Mouse (Mus musculus) layer of hippocampus, postnatal 10 days (tissue): Measurements from ENCODE around the gene Qars. TPM values are rescaled to one million over a fixed set of nuclear protein-coding genes. Genes with fewer than 3 reads are reported as not detected.

Experiments used
- DNase-seq, 2 experiments: peaks; one replicate each; pipeline ENCODE4 v3.0.0; 2021; ENCODE audit warnings: low spot score in 2 of 2
- total RNA-seq, 2 experiments: library from RNA; stranded (reverse); gene quantifications; 2 replicates each; pipeline ENCODE4 v1.2.3; 2021

The Qars gene
- total RNA-seq, 2 experiments from 2014 or later: 95.3 to 97.3 TPM

DNA sequence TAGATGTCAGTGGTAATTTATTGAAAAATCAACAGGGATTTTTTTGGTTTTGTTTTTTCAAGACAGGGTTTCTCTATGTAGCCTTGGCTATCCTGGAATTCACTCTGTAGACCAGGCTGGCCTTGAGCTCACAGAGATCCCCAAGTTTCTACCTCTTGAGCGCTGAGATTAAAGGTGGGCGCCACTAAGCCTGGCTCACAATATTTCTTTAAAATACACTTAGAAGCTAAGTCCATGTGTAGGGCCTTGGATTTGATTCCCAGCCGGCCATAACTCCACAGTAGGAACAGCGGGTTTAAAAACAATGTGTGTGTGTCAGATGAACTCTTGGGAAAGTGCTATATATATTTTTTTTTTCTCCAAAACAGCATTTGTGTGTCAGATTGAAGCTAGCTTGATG is 15.8 kb downstream of the Qars start:
- DNase-seq: no peak

GRCm38 (mm10) chr9:108525400-108525799 is 17.9 kb downstream of the Qars start:
- no peak for DNase-seq

DNA sequence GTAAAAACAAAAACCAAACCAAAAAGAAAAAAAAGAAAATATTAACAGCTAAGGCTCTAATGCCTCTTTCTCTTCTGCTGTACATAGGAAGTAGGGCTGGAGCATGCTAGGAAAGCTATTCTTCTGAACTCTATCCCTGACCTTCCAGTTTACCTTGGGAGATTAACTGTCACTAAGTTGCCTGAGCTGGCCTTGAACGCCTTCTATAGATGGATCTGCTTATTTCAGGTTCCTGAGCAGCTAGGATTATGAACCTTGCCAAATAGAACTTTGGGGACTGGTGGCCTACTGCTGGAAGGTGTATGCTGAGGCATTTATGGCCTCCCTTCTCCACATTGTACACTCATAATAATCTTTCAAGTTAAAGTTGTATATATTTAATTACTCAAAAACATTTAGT is 23.4 kb downstream of the Qars start:
- no peak for DNase-seq

- DNase-seq: no peak
Observed at GRCm38 (mm10) chr9:108531496-108531895, 24.0 kb downstream of the Qars start.

GRCm38 (mm10) chr9:108540846-108541245 is 33.3 kb downstream of the Qars start:
- no peak for DNase-seq

GRCm38 (mm10) chr9:108545986-108546385 is 38.5 kb downstream of the Qars start:
- no peak for DNase-seq

DNA sequence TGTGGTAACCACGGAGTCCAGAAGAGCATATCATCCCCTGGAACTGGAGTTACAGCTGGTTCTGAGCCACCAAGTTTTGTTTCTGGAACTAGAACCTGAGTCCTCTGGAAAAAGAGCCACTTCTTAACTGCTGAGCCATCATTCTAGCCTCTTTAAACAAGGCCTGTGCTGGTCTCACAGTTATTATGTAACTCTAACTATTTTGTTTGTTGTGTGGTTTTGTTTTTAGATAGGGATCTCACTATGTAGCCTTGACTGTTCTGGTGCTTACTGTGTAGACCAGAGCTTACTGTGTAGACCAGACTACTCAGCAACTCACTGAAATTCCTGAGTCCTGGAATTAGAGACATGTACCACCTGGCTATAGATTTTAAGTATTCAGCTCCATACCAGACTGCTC is 39.4 kb downstream of the Qars start:
- DNase-seq: no peak

DNA sequence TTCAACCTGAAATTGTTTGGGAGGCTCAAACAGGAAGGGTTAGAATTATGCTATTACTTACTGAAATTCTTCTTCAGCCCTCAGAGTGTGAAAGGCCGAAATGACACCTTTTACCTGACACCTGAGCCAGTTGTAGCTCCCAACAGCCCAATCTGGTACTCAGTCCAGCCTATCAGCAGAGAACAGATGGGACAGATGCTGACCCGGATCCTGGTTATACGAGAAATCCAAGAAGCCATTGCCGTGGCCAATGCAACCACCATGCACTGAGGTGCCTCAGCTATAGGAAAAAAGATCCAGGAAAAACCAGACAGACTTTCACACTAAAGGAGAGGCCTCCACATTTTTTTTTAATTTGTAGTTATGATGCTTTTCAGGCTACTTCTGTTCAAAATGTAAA is 51.7 kb downstream of the Qars start:
- no peak for DNase-seq

GRCm38 (mm10) chr9:108560227-108560841 is 52.8 kb downstream of the Qars start, which contains the start of gene Impdh2:
Impdh2 (plus strand) TSS chr9:108560286.
- DNase-seq: peak; percentile 91 to 94

DNA sequence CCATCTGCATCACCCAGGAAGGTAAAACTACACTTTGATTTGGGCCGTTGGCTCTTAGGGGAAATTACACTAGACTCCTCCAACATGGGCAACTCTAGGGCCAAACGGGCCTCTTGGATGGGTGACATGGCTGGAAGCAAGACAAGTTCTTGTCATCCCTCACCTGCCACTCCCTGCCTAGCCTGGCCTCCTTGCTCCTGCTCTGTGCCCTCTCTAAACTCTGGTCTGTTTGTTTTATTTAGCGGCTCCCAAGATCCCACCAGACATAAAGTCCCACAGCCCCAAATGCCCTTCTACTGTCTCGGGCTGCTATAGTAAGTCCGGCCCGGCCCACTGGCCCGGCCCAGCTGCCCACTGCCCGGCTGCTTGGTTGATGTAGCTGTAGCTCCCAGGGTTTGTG is 56.2 kb downstream of the Qars start:
- no peak for DNase-seq

DNA sequence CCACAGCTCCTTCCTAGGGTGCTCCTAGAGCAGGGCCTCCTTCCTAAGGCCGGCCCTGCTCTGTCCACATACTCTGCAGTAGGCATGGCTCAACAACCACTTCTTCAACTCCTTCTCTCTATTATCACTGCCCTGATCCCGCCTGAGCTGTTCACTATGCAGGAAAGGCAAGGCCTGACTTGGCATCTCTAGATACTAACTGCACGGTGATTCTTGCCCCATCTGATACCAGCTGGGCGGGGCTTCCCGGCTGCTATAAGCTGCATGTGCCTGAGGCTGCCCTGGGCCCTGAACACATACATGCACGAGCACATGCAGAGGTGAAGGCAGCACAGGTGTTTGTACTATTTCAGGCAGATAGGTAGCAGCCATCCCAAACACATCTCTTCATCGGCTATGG is 56.6 kb downstream of the Qars start:
- DNase-seq: no peak

Other genes with a start within 250 kb of the Qars start
- gene Dag1, start 243.7 kb upstream of the Qars start, total RNA-seq: 100 to 1,000 TPM; 132 to 136 TPM
- 10 to 100 TPM; 86.6 to 92.6 TPM for gene Nicn1, start 217.3 kb upstream of the Qars start, total RNA-seq
- gene Amt, start 210.9 kb upstream of the Qars start, total RNA-seq: 10 to 100 TPM; 24.6 to 26.5 TPM
- gene Rhoa, start 201.6 kb upstream of the Qars start, total RNA-seq: 100 to 1,000 TPM; 212 to 222 TPM
- gene Tcta, start 201.5 kb upstream of the Qars start, total RNA-seq: 10 to 100 TPM; 44.8 to 46.9 TPM
- gene Gpx1, start 168.8 kb upstream of the Qars start, total RNA-seq: 10 to 100 TPM; 63.6 to 67.8 TPM
- gene Usp4, start 159.9 kb upstream of the Qars start, total RNA-seq: 100 to 1,000 TPM; 121 to 132 TPM
- 1 to 10 TPM; 1.9 to 2.5 TPM for gene 1700102P08Rik, start 114.9 kb upstream of the Qars start, total RNA-seq
- under 1 TPM; 0.11 to 0.23 TPM for gene Ccdc36, start 79.2 kb upstream of the Qars start, total RNA-seq
- not detected for gene BC048562, start 71.2 kb upstream of the Qars start, total RNA-seq
- 10 to 100 TPM; 33.6 to 34.1 TPM for gene Ccdc71, start 47.2 kb upstream of the Qars start, total RNA-seq
- 10 to 100 TPM; 20.7 to 22.7 TPM for gene Klhdc8b, start 46.1 kb upstream of the Qars start, total RNA-seq
- 10 to 100 TPM; 36.9 to 39.4 TPM for gene Lamb2, start 28.0 kb upstream of the Qars start, total RNA-seq
- 100 to 1,000 TPM; 119 to 125 TPM for gene Usp19, start 17.1 kb upstream of the Qars start, total RNA-seq
- gene Qrich1, start 9.1 kb downstream of the Qars start, total RNA-seq: 100 to 1,000 TPM; 121 to 129 TPM
- 10 to 100 TPM; 78.2 to 83.9 TPM for gene Impdh2, start 52.6 kb downstream of the Qars start, total RNA-seq
- gene Ndufaf3, start 59.7 kb downstream of the Qars start, total RNA-seq: 10 to 100 TPM; 59.6 to 63.4 TPM
- gene Dalrd3, start 62.2 kb downstream of the Qars start, total RNA-seq: 10 to 100 TPM; 74.3 to 83.8 TPM
- gene Wdr6, start 71.0 kb downstream of the Qars start, total RNA-seq: 100 to 1,000 TPM; 239 to 247 TPM
- 10 to 100 TPM; 48.7 to 49.0 TPM for gene P4htm, start 90.0 kb downstream of the Qars start, total RNA-seq
- gene Arih2, start 141.7 kb downstream of the Qars start, total RNA-seq: 10 to 100 TPM; 47.3 to 51.1 TPM
- 10 to 100 TPM; 19.2 to 21.0 TPM for gene Slc25a20, start 154.4 kb downstream of the Qars start, total RNA-seq
- gene Prkar2a, start 181.6 kb downstream of the Qars start, total RNA-seq: 10 to 100 TPM; 54.9 to 60.6 TPM